Mouse (Mus musculus): ENCODE data around the gene Sfpq. TPM values are rescaled to one million over a fixed set of nuclear protein-coding genes. Genes with fewer than 3 reads are reported as not detected.

The Sfpq gene
- total RNA-seq, 2 experiments from 2014 or later = 163 to 281 TPM

- no peak for DNase-seq (ENCODE audit: low spot score in 2 of 2)
- intact Hi-C loops (cut with DNase I) = no loop called here
These were observed 59.7 kb downstream of the Sfpq start for GRCm38 (mm10) chr4:127080806-127081205.

GRCm38 (mm10) chr4:127083131-127083530 lies 62.0 kb downstream of the Sfpq start:
- DNase-seq (ENCODE audit: low spot score in 2 of 2) = no peak
- intact Hi-C loops (cut with DNase I) = no loop called here

- no peak for DNase-seq (ENCODE audit: low spot score in 2 of 2)
- intact Hi-C loops (cut with DNase I) = no loop called here
These were observed 64.6 kb downstream of the Sfpq start for GRCm38 (mm10) chr4:127085761-127086160.

Other genes starting within 250 kb of the Sfpq start
- 10 to 100 TPM; 43.4 to 61.0 TPM for gene Zmym4, start 53.2 kb upstream of the Sfpq start, total RNA-seq (2021)
- 10 to 100 TPM in 1 of 2 experiments, 1 to 10 TPM in 1; 9.8 to 15.9 TPM for gene Zmym1, start 39.8 kb downstream of the Sfpq start, total RNA-seq (2021)
- 10 to 100 TPM; 27.0 to 38.0 TPM for gene Zmym6, start 56.1 kb downstream of the Sfpq start, total RNA-seq (2021)
- 1 to 10 TPM; 1.9 to 4.1 TPM for gene Tmem35b, start 102.4 kb downstream of the Sfpq start, total RNA-seq (2021)
- gene Dlgap3, start 147.9 kb downstream of the Sfpq start, total RNA-seq (2021) = 100 to 1,000 TPM; 380 to 420 TPM
- gene Smim12, start 222.5 kb downstream of the Sfpq start, total RNA-seq (2021) = 10 to 100 TPM; 52.6 to 59.2 TPM